In the genomic region with DNA sequence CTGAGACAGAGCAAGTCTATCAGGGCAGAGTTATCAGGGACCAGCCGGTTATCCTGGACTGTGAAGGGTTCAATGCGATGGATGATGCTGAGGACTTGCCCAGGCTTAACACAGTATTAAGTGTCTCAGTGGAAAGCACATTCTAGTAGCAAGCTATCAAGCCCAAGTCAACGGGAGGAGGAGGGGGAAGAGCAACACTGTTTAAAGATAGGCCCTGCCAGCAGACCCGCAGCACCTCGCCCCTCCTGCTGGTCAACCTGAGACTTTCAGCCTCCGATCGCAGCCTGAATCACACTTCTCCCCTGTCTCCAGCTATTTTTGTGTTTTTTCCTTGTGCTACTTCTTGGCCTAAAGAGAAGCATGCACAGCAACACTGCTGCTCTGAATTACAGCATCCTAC, we compare ENCODE assay signal across 10 mouse cellular contexts. TPM values are rescaled to one million over a fixed set of nuclear protein-coding genes. Genes with fewer than 3 reads are reported as not detected.
A peak's percentile ranks its signal among the peaks of the same experiment; 100 is the strongest.
DNase-seq lines count a peak whose midpoint lies in the region; ATAC-seq and TF ChIP-seq lines count a peak whose summit lies in the region.
"Had no signal": no experiment of that assay in that cellular context is flagged by ENCODE, and none has a peak within 500 bp of the region (broad histone marks: within the 10 kb centered on the region; RNA-seq: fewer than 3 reads in every experiment).

No protein-coding gene starts in this region.

- H3K4me1 ChIP-seq in heart, postnatal 0 days (ENCODE audit: control insufficient read depth, insufficient read depth), result no peaks in the 10 kb centered on the region
- H3K4me1 ChIP-seq in heart, embryonic 12.5 days (replicated peaks), result peaks cover 23% of the 10 kb centered on the region
- no peaks in the 10 kb centered on the region for H3K4me1 ChIP-seq in lung, embryonic 14.5 days (ENCODE audit: insufficient read depth)

- peak; percentile 15; the same call in 1 of the 2 replicates for TF ChIP-seq CTCF in heart, postnatal 0 days (IDR thresholded peaks at IDR 0.05; ENCODE audit: low read depth)
- TF ChIP-seq CTCF in lung, embryonic 14.5 days (IDR thresholded peaks at IDR 0.05; ENCODE audit: low read depth), result peak; percentile 38

- TF ChIP-seq EP300 in heart, postnatal 0 days (IDR thresholded peaks at IDR 0.05; ENCODE audit: low read depth), result no peak

- H3K4me3 ChIP-seq in heart, postnatal 0 days (ENCODE audit: low read depth, low read length), result no peak overlapping the region
- no peak overlapping the region for H3K4me3 ChIP-seq in heart, embryonic 12.5 days
- H3K4me3 ChIP-seq in lung, embryonic 14.5 days (ENCODE audit: low read depth, low read length), result no peak overlapping the region
- H3K4me3 ChIP-seq: embryonic facial prominence, embryonic 13.5 days; layer of hippocampus, adult 2 months had no signal

- DNase-seq in heart, postnatal 0 days (ENCODE audit: low spot score), result no peak
- DNase-seq in lung, embryonic 14.5 days, result peak; percentile 21
- DNase-seq in lung, postnatal 10 days, result no peak
- DNase-seq in WW6 (ENCODE audit: low read depth, low spot score), result peak; percentile 13
- DNase-seq in retina, embryonic 14.5 days (ENCODE audit: low spot score), result peak; percentile 70
- DNase-seq in cerebellum, adult 9-10 months, result no peak

- H3K9me3 ChIP-seq in heart, postnatal 0 days (replicated peaks; ENCODE audit: control insufficient read depth, low read length), result no peaks in the 10 kb centered on the region
- H3K9me3 ChIP-seq in heart, embryonic 12.5 days (replicated peaks), result no peaks in the 10 kb centered on the region
- H3K9me3 ChIP-seq in lung, embryonic 14.5 days (ENCODE audit: low read depth, low read length), result no peaks in the 10 kb centered on the region
- H3K9me3 ChIP-seq: embryonic facial prominence, embryonic 13.5 days had no signal

- no peaks in the 10 kb centered on the region for H3K27me3 ChIP-seq in heart, postnatal 0 days (ENCODE audit: control insufficient read depth, insufficient read depth, low read length)
- no peaks in the 10 kb centered on the region for H3K27me3 ChIP-seq in heart, embryonic 12.5 days (replicated peaks)
- no peaks in the 10 kb centered on the region for H3K27me3 ChIP-seq in lung, embryonic 14.5 days (ENCODE audit: insufficient read depth, low read length)
- H3K27me3 ChIP-seq: embryonic facial prominence, embryonic 13.5 days had no signal

- no peak overlapping the region for H3K4me2 ChIP-seq in heart, postnatal 0 days (ENCODE audit: low read depth, low read length)
- H3K4me2 ChIP-seq in heart, embryonic 12.5 days, result no peak overlapping the region
- no peak overlapping the region for H3K4me2 ChIP-seq in lung, embryonic 14.5 days
- H3K4me2 ChIP-seq: embryonic facial prominence, embryonic 13.5 days had no signal

- peaks cover 36% of the 10 kb centered on the region for H3K36me3 ChIP-seq in heart, postnatal 0 days (replicated peaks; ENCODE audit: control insufficient read depth, insufficient read depth, low read length)
- peaks cover 47% of the 10 kb centered on the region for H3K36me3 ChIP-seq in heart, embryonic 12.5 days
- H3K36me3 ChIP-seq in lung, embryonic 14.5 days (ENCODE audit: insufficient read depth), result peaks cover 33% of the 10 kb centered on the region; the same call in 1 of the 2 replicates

- no peak overlapping the region for H3K27ac ChIP-seq in heart, postnatal 0 days (ENCODE audit: low read depth)
- no peak overlapping the region for H3K27ac ChIP-seq in heart, embryonic 12.5 days (ENCODE audit: poor library complexity, severe bottlenecking)
- no peak overlapping the region for H3K27ac ChIP-seq in lung, embryonic 14.5 days (ENCODE audit: low read depth)
- H3K27ac ChIP-seq: embryonic facial prominence, embryonic 13.5 days; layer of hippocampus, adult 2 months had no signal

- 0 out of 2 replicates have a peak, but pooled peaks have one; percentile 20 for ATAC-seq in heart, postnatal 0 days (ENCODE audit: insufficient read depth, low read depth)
- no peak for ATAC-seq in heart, embryonic 12.5 days (ENCODE audit: insufficient number of reproducible peaks, low FRiP score)
- ATAC-seq in lung, embryonic 14.5 days (ENCODE audit: insufficient read depth), result no peak
- no peak for ATAC-seq in activated CD4-positive, CD25-positive, alpha-beta regulatory T cell, adult 4 months

- 52% methylated on average over 7 of the region's 7 CpGs for WGBS in heart, postnatal 0 days
- 37% methylated on average over 7 of the region's 7 CpGs for WGBS in heart, embryonic 12.5 days
- 72% methylated on average over 7 of the region's 7 CpGs for WGBS in lung, embryonic 14.5 days

- no peak overlapping the region for H3K9ac ChIP-seq in heart, postnatal 0 days (replicated peaks; ENCODE audit: low read depth, low read length)
- H3K9ac ChIP-seq in heart, embryonic 12.5 days, result no peak overlapping the region
- no peak overlapping the region for H3K9ac ChIP-seq in lung, embryonic 14.5 days
- H3K9ac ChIP-seq: embryonic facial prominence, embryonic 13.5 days had no signal

RNA-seq across cellular contexts. Expression of a gene that starts 29.1 kb away (rescaled TPM):
- 10.8 and 11.1 TPM in 2 replicates for total RNA-seq in heart, postnatal 0 days (2014; rRNA removed; ENCODE audit: low replicate concordance)
- 5.6 and 6.5 TPM in 2 replicates for polyA plus RNA-seq in heart, postnatal 0 days (2015; fragmentation: Nextera tagmentation; extraction: Ambion mirVana)
- polyA plus RNA-seq in heart, embryonic 12.5 days (2016; fragmentation: Nextera tagmentation; extraction: Ambion mirVana), result 14.2 and 14.6 TPM in 2 replicates
- polyA plus RNA-seq in lung, embryonic 14.5 days (2014; fragmentation: Nextera tagmentation; extraction: Ambion mirVana), result 16.1 and 16.7 TPM in 2 replicates
- 1 to 10 TPM; 8.1 to 8.5 TPM for polyA plus RNA-seq in activated CD4-positive, CD25-positive, alpha-beta regulatory T cell, adult 4 months (2017; shearing (Covaris generic))

RNA-seq across cellular contexts. Expression of a gene that starts 29.4 kb away (rescaled TPM):
- 2.1 and 18.5 TPM in 2 replicates for total RNA-seq in heart, postnatal 0 days (2014; rRNA removed; ENCODE audit: low replicate concordance)
- 4.4 and 5.6 TPM in 2 replicates for polyA plus RNA-seq in heart, postnatal 0 days (2015; fragmentation: Nextera tagmentation; extraction: Ambion mirVana)
- 13.2 and 13.9 TPM in 2 replicates for polyA plus RNA-seq in heart, embryonic 12.5 days (2016; fragmentation: Nextera tagmentation; extraction: Ambion mirVana)
- 25.9 and 26.7 TPM in 2 replicates for polyA plus RNA-seq in lung, embryonic 14.5 days (2014; fragmentation: Nextera tagmentation; extraction: Ambion mirVana)
- 1 to 10 TPM; 9.1 to 9.2 TPM for polyA plus RNA-seq in activated CD4-positive, CD25-positive, alpha-beta regulatory T cell, adult 4 months (2017; shearing (Covaris generic))

Comparison
In these comparisons a context has a peak if more than half of its experiments do, and no peak if none do; other contexts are left out.
1. DNase-seq: peak in lung, embryonic 14.5 days (single experiment), WW6 (single experiment) and retina, embryonic 14.5 days (single experiment); none in heart, postnatal 0 days (single experiment), lung, postnatal 10 days (single experiment) and cerebellum, adult 9-10 months (single experiment).